Mouse (Mus musculus) lung, adult 2 months (tissue): ENCODE data around the gene Cd163. TPM values are rescaled to one million over a fixed set of nuclear protein-coding genes. Genes with fewer than 3 reads are reported as not detected.
"Not testable (repeated sequence)": the region's sequence is repeated elsewhere in the genome, so short reads cannot be mapped to it uniquely, and the experiment has no call there.

Experiments
- DNase-seq: peaks from one replicate; pipeline ENCODE4 v3.0.0; 2022
- H3K4me1 ChIP-seq: fragments of 200-500 bp; 2 replicates; pipeline ENCODE4 v1.6.1; 2011; ENCODE audit warnings: low read length; ENCODE audit not compliant: control insufficient read depth, insufficient read depth
- H3K4me3 ChIP-seq: fragments of 200-500 bp; replicated peaks from 2 replicates; pipeline ENCODE3; 2011; ENCODE audit warnings: low read depth, mild to moderate bottlenecking, control low read depth, low read length; ENCODE audit errors: extremely low read depth
- CTCF ChIP-seq: fragments of 200-500 bp; IDR thresholded peaks from 2 replicates; pipeline ENCODE4 v1.5.1; 2011; ENCODE audit warnings: mild to moderate bottlenecking, low read length, control low read depth; ENCODE audit not compliant: insufficient read depth
- POLR2A ChIP-seq: fragments of 200-500 bp; IDR thresholded peaks from 2 replicates; pipeline ENCODE4 v1.6.1; 2011; ENCODE audit warnings: low read depth, mild to moderate bottlenecking, control low read depth, low read length, borderline replicate concordance; ENCODE audit errors: extremely low read depth
- WGBS: fragments of 180-500 bp; shearing (Covaris S2); methylation state at CpG from one replicate; pipeline ENCODE4 v1.1.7; 2018; 5-methylcytosine and 5-hydroxymethylcytosine counted together
- polyA plus RNA-seq: library from polyadenylated mRNA; depleted of rRNA; stranded (reverse); fragments of >200 nt; gene quantifications from 2 replicates; pipeline ENCODE4 v1.2.3, GENCODE M21; 2012; rRNA removed

Gene Cd163
- polyA plus RNA-seq: 1.0 and 1.6 TPM in 2 replicates

- Histone ChIP-seq H3K4me1 (no peaks in the 10 kb centered on the region), H3K4me3 (no peak within 1 kb of the TSS)
- no peak for TF ChIP-seq POLR2A
- no peak for TF ChIP-seq CTCF
- WGBS: 77% methylated on average over 4 of the region's 4 CpGs
- no peak for DNase-seq
Observed at GRCm38 (mm10) chr6:124304356-124304755, at the start of gene Cd163. TSS of gene Cd163 (plus strand) at chr6:124304656.

DNA sequence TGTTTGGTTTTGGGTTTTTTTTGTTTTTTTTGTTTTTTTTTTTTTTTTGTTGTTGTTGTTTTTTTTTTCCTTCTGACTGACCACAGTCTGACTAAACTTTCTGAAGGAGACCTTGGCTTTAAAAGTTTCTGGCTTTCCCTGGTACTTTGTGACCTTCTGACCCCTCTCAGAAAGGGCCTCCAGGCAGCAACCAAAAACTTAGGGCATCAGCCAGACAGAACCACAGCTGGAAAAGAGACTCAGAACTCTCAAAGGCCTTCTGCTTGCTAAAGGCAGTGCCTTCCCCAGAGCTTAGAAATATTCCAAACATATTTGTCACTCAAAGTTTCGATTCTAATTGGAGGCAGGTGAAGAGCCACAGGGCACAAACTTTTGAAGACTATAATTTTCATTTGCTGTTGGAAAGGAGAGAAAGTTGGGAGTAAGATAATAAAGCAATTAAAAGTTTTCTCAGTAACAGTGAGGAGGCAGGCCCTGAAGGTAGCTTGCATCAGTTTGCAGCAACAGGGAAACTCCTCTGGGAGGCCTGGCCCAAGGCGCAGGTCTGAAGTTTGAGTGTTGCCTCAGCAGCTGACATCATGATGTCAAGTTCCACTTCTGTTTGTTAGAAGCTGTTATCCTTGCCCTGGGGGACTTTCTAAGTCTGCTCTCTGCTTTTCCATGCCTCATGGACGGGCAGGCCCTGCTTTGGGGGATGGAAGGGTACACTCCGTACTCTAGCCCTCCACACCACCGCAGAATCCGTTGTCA, 48.6 kb upstream of the Cd163 start:
- H3K4me1 ChIP-seq: no peaks in the 10 kb centered on the region
- WGBS: 70% methylated on average over 6 of the region's 6 CpGs
- no peak overlapping the region for H3K4me3 ChIP-seq
- DNase-seq: no peak
- TF ChIP-seq CTCF (no peak), POLR2A (no peak)

GRCm38 (mm10) chr6:124260198-124260931, 44.1 kb upstream of the Cd163 start:
- H3K4me3 ChIP-seq: no peak overlapping the region
- peak; percentile 12 for DNase-seq
- WGBS: 18% methylated on average over 14 of the region's 14 CpGs
- peak; percentile 85 for TF ChIP-seq CTCF
- TF ChIP-seq POLR2A: no peak
- no peaks in the 10 kb centered on the region for H3K4me1 ChIP-seq

DNA sequence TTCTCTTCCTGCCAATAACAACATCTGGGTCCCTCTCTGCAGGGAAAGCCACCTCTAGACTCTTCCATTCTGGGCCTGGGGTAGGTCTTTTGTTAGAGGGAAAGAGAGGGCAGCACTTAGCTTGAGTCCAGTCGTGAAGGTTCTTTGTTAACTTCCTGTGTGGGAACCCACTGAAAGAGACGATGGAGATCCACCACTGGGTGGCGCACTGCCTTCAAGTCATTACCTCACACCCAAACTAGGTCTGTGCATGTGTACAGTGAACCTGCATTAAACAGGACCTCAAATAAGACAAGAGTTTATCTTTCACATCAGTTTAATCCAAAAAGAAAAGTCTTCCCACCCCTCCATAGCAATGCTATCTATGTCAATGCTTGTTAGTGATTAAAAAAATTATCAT, 41.8 kb upstream of the Cd163 start:
- Histone ChIP-seq H3K4me1 (no peaks in the 10 kb centered on the region), H3K4me3 (no peak overlapping the region)
- peak; percentile 36 for DNase-seq
- peak; percentile 71 for TF ChIP-seq CTCF
- TF ChIP-seq POLR2A: no peak
- WGBS: 1% methylated on average over 3 of the region's 3 CpGs

DNA sequence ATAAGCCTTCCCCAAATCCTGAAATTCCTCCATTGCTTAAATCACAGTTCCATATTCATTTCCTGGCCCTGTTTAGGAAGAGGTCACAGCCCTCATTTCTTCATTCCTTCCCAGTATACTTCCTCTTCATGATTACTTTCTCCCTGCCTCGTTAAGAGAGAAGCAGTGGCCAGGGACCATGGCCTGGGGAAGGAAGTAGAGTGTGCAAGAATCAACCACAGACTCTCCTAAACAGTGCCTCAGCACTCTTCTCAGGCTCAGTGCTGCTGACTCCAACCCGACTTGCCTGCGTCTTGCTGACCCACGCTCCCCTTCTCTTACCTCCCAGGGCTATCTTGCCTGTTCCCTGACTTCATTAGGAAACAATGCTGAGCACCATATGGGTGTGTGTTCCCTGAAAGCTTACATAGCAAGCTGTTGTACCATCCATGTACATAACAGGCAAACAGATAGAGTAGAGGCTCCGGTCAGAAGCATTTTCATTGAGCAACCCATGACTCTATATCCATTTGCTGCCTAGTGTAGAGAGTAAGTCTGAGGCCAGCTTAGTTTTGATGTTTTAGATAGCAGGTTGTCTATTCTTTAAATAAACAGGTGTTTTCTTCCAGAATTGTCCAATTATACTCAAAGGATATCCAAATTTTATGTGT, 31.1 kb upstream of the Cd163 start:
- WGBS: 54% methylated on average over 5 of the region's 5 CpGs
- no peak for DNase-seq
- TF ChIP-seq CTCF (no peak), POLR2A (no peak)

DNA sequence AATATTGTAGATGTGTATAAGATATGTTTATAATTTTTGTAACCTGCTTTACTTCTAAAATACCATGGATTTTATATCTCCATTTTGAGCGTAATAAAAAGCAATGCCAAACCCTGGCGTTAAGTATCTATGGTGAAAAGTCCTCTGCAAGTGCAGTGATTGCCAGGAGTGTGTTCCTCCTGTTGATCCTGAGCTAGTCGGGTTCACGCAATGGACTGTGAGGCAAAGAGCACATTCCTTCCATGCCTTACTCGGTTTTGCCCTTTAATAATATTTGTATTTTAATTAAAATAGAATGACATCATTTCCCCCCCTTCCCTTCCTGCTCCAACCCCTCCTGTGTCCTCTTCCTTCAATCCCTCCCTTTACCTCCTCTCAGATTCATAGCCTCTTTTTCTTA, 26.8 kb upstream of the Cd163 start:
- no peak overlapping the region for H3K4me3 ChIP-seq
- no peaks in the 10 kb centered on the region for H3K4me1 ChIP-seq
- no peak for DNase-seq
- 62% methylated on average over 5 of the region's 5 CpGs for WGBS
- TF ChIP-seq POLR2A (no peak), CTCF (no peak)

More for the DNA sequence above, 31.1 kb upstream of the Cd163 start:
- Histone ChIP-seq H3K4me3 (no peak overlapping the region), H3K4me1 (no peaks in the 10 kb centered on the region)

DNA sequence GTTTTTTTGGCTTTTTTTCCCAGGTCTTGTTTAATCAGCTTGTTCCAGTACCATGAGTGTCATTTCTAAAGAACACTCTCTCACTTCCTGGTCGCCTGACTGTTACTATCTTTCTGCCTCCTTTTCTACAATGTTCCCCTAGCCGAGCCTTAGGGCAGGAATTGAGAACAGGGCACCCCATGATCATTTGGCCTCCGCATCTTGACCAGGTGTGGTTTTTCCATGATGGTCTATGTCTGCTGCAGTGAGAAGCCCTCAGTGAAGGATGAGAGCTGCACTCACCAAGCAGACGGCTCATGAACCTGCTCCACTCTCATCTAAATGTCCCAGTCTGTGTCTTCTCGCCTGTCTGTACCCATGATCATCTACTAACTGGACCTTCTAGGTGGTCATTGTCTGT, 26.2 kb upstream of the Cd163 start:
- no peak for DNase-seq
- 72% methylated on average over 5 of the region's 5 CpGs for WGBS
- no peak overlapping the region for H3K4me3 ChIP-seq
- TF ChIP-seq CTCF (no peak), POLR2A (no peak)
- no peaks in the 10 kb centered on the region for H3K4me1 ChIP-seq

GRCm38 (mm10) chr6:124282731-124283130, 21.7 kb upstream of the Cd163 start:
- no peaks in the 10 kb centered on the region for H3K4me1 ChIP-seq
- 77% methylated on average over 4 of the region's 4 CpGs for WGBS
- no peak for DNase-seq
- no peak for TF ChIP-seq POLR2A
- no peak for TF ChIP-seq CTCF
- H3K4me3 ChIP-seq: no peak overlapping the region

GRCm38 (mm10) chr6:124297378-124297777, 7.1 kb upstream of the Cd163 start:
- not testable (repeated sequence) for H3K4me3 ChIP-seq, DNase-seq, H3K4me1 ChIP-seq
- 90% methylated on average over 5 of the region's 5 CpGs for WGBS
